Mouse (Mus musculus) brain, embryonic 14.5 days (tissue): ENCODE results near the gene Ngdn. TPM values are rescaled to one million over a fixed set of nuclear protein-coding genes. Genes with fewer than 3 reads are reported as not detected.

Experiments
- DNase-seq: peaks from one replicate; pipeline ENCODE4 v3.0.0-alpha.2; 2011; ENCODE audit warnings: low read depth
- CTCF ChIP-seq: fragments of 200-500 bp; IDR thresholded peaks from 2 replicates; pipeline ENCODE4 v1.5.1; 2012; ENCODE audit warnings: inconsistent platforms, mild to moderate bottlenecking, moderate library complexity, borderline replicate concordance; ENCODE audit not compliant: insufficient read depth, insufficient read length; ENCODE audit errors: extremely low read depth
- POLR2A ChIP-seq: fragments of 200-500 bp; IDR thresholded peaks from 2 replicates; pipeline ENCODE4 v1.6.1; 2012; ENCODE audit warnings: mild to moderate bottlenecking, inconsistent platforms, borderline replicate concordance; ENCODE audit not compliant: poor library complexity, insufficient read depth, insufficient read length, severe bottlenecking; ENCODE audit errors: extremely low read depth
- polyA plus RNA-seq: library from polyadenylated mRNA; depleted of rRNA; stranded (reverse); fragments of >200 nt; gene quantifications from 2 replicates; pipeline ENCODE4 v1.2.3, GENCODE M21; 2012; rRNA removed

Ngdn gene
- polyA plus RNA-seq, 1 experiment: 44.4 TPM

- DNase-seq: peak; percentile 94
- TF ChIP-seq CTCF (no peak), POLR2A (no peak)
Observed at GRCm38 (mm10) chr14:55054191-55054749, 39.0 kb downstream of the Ngdn start.

- DNase-seq: peak; percentile 97
- TF ChIP-seq CTCF (peak; percentile 41; the same call in 1 of the 2 replicates), POLR2A (no peak)
Observed at GRCm38 (mm10) chr14:55055167-55055834, 40.0 kb downstream of the Ngdn start.

GRCm38 (mm10) chr14:55059009-55059408, 43.8 kb downstream of the Ngdn start:
- no peak for TF ChIP-seq CTCF
- no peak for TF ChIP-seq POLR2A
- DNase-seq: no peak

GRCm38 (mm10) chr14:55059931-55060330, 44.7 kb downstream of the Ngdn start:
- TF ChIP-seq CTCF: no peak
- no peak for TF ChIP-seq POLR2A
- DNase-seq: peak; percentile 54

GRCm38 (mm10) chr14:55061845-55062244, 46.6 kb downstream of the Ngdn start:
- no peak for DNase-seq
- TF ChIP-seq POLR2A (no peak), CTCF (no peak)

GRCm38 (mm10) chr14:55062626-55063025, 47.4 kb downstream of the Ngdn start:
- peak; percentile 76 for DNase-seq
- no peak for TF ChIP-seq POLR2A
- TF ChIP-seq CTCF: no peak

- TF ChIP-seq CTCF (no peak), POLR2A (no peak)
- DNase-seq: no peak
Observed at GRCm38 (mm10) chr14:55063117-55063516, 47.9 kb downstream of the Ngdn start.

GRCm38 (mm10) chr14:55063581-55064381, 48.5 kb downstream of the Ngdn start:
- TF ChIP-seq POLR2A: no peak
- TF ChIP-seq CTCF: no peak

GRCm38 (mm10) chr14:55064481-55065370, 49.5 kb downstream of the Ngdn start:
- DNase-seq: no peak
- TF ChIP-seq CTCF (no peak), POLR2A (no peak)

More at GRCm38 (mm10) chr14:55063581-55064381, 48.5 kb downstream of the Ngdn start:
- DNase-seq: no peak

GRCm38 (mm10) chr14:55065391-55065790, 50.1 kb downstream of the Ngdn start:
- TF ChIP-seq POLR2A: no peak
- no peak for TF ChIP-seq CTCF
- no peak for DNase-seq

- TF ChIP-seq CTCF: no peak
- no peak for TF ChIP-seq POLR2A
- no peak for DNase-seq
Observed at GRCm38 (mm10) chr14:55066042-55066441, 50.8 kb downstream of the Ngdn start.

- TF ChIP-seq POLR2A (no peak), CTCF (no peak)
- DNase-seq: no peak
Observed at GRCm38 (mm10) chr14:55071756-55072155, 56.5 kb downstream of the Ngdn start.

Other genes with a start within 250 kb of the Ngdn start
- gene Slc7a8, start 233.5 kb upstream of the Ngdn start, polyA plus RNA-seq: 8.9 and 14.6 TPM in 2 replicates
- gene Rnf212b, start 201.3 kb upstream of the Ngdn start, polyA plus RNA-seq: 0.06 TPM in 1 of 2 replicates, not detected in the other
- gene Homez, start 144.5 kb upstream of the Ngdn start, polyA plus RNA-seq: 7.4 and 11.4 TPM in 2 replicates
- gene Ppp1r3e, start 137.9 kb upstream of the Ngdn start, polyA plus RNA-seq: 13.7 and 21.9 TPM in 2 replicates
- 39.5 and 47.2 TPM in 2 replicates for gene Bcl2l2, start 132.1 kb upstream of the Ngdn start, polyA plus RNA-seq
- gene Gm20521, start 132.0 kb upstream of the Ngdn start, polyA plus RNA-seq: 0.12 and 1.3 TPM in 2 replicates
- gene Pabpn1, start 123.0 kb upstream of the Ngdn start, polyA plus RNA-seq: 517 and 822 TPM in 2 replicates
- gene Slc22a17, start 102.3 kb upstream of the Ngdn start, polyA plus RNA-seq: 466 and 718 TPM in 2 replicates
- 30.9 and 35.3 TPM in 2 replicates for gene Efs, start 89.3 kb upstream of the Ngdn start, polyA plus RNA-seq
- 0.27 and 0.57 TPM in 2 replicates for gene Il25, start 82.8 kb upstream of the Ngdn start, polyA plus RNA-seq
- gene Cmtm5, start 79.2 kb upstream of the Ngdn start, polyA plus RNA-seq: 3.8 and 6.1 TPM in 2 replicates
- gene Myh6, start 48.5 kb upstream of the Ngdn start, polyA plus RNA-seq: 0.05 and 0.18 TPM in 2 replicates
- gene Gm17428, start 38.5 kb upstream of the Ngdn start, polyA plus RNA-seq: not detected in 2 replicates
- 5.0 and 7.1 TPM in 2 replicates for gene Myh7, start 20.8 kb upstream of the Ngdn start, polyA plus RNA-seq
- 10.4 and 34.9 TPM in 2 replicates for gene Zfhx2, start 76.9 kb downstream of the Ngdn start, polyA plus RNA-seq
- gene Thtpa, start 79.3 kb downstream of the Ngdn start, polyA plus RNA-seq: 13.5 and 18.3 TPM in 2 replicates
- gene Ap1g2, start 91.1 kb downstream of the Ngdn start, polyA plus RNA-seq: 13.6 and 20.6 TPM in 2 replicates
- 147 and 155 TPM in 2 replicates for gene Jph4, start 101.5 kb downstream of the Ngdn start, polyA plus RNA-seq
- 0.38 and 0.72 TPM in 2 replicates for gene Dhrs2, start 206.6 kb downstream of the Ngdn start, polyA plus RNA-seq